Mouse (Mus musculus) forebrain, embryonic 16.5 days (tissue): ENCODE measurements at regions not wholly inside any gene's neighbourhood (a gene's known extent, or its start where the extent isn't known, plus 50 kb on each side); places are given as distances from the start of the nearest gene placed in this dataset.

Experiments
- ATAC-seq: fragments of 200-750 bp; cut with Nextera tagmentation; 2 replicates; pipeline ENCODE4 v1.8.0; 2017; ENCODE audit warnings: mild to moderate bottlenecking, moderate library complexity
- H3K27ac ChIP-seq: fragments of 300-500 bp; sonication (generic); 2 replicates; pipeline ENCODE4 v1.5.1; 2014; ENCODE audit warnings: low read length, control low read depth
- H3K27me3 ChIP-seq: fragments of 300-500 bp; sonication (generic); replicated peaks from 2 replicates; pipeline ENCODE4 v1.6.1; 2014; ENCODE audit warnings: low read length; ENCODE audit not compliant: control insufficient read depth, insufficient read depth
- H3K36me3 ChIP-seq: fragments of 300-500 bp; sonication (generic); 2 replicates; pipeline ENCODE4 v1.6.1; 2014; ENCODE audit not compliant: control insufficient read depth, insufficient read depth
- H3K4me1 ChIP-seq: fragments of 300-500 bp; sonication (generic); replicated peaks from 2 replicates; pipeline ENCODE4 v1.6.1; 2014; ENCODE audit warnings: low read length; ENCODE audit not compliant: control insufficient read depth, insufficient read depth
- H3K4me2 ChIP-seq: fragments of 300-500 bp; sonication (generic); 2 replicates; pipeline ENCODE4 v1.6.1; 2014; ENCODE audit warnings: mild to moderate bottlenecking, low read length, control low read depth
- H3K4me3 ChIP-seq: fragments of 300-500 bp; sonication (generic); replicated peaks from 2 replicates; pipeline ENCODE4 v1.5.1; 2014; ENCODE audit warnings: mild to moderate bottlenecking, low read length, control low read depth
- H3K9ac ChIP-seq: fragments of 300-500 bp; sonication (generic); replicated peaks from 2 replicates; pipeline ENCODE4 v1.6.1; 2014; ENCODE audit warnings: low read depth, low read length, control low read depth
- H3K9me3 ChIP-seq: fragments of 300-500 bp; sonication (generic); 2 replicates; pipeline ENCODE4 v1.6.1; 2016; ENCODE audit warnings: low read length; ENCODE audit not compliant: control insufficient read depth
- WGBS: fragments of 180-500 bp; shearing (Covaris S2); extraction: QIAGEN DNeasy Blood & Tissue Kit; methylation state at CpG from one replicate; pipeline ENCODE4 v1.1.7; 2014; 5-methylcytosine and 5-hydroxymethylcytosine counted together

DNA sequence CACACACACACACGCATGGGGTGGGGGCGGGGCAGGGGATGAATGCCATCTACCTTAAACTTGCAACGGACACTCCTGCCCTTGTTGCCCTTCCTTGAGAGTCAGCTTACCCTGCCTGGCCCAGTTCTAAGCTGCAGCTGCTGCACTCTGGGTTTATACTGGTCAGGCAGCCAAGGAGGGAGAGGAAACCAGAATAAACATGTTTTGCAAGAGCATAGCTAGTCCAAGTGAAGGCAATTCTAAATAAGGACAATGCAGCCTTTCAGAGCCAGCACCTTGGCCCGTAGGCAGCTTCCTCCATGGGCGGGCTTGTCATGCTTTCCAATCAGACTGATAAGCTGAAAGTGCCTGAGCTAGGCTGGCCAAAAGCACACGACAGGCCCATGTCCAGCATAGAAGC is 73.7 kb upstream of the Fggy start:
- 73% methylated on average over 6 of the region's 6 CpGs for WGBS
- H3K27ac ChIP-seq: no peak overlapping the region
- H3K4me3 ChIP-seq: no peak overlapping the region
- H3K36me3 ChIP-seq: no peaks in the 10 kb centered on the region
- no peak overlapping the region for H3K9ac ChIP-seq
- no peaks in the 10 kb centered on the region for H3K4me1 ChIP-seq
- H3K9me3 ChIP-seq: no peaks in the 10 kb centered on the region
- no peak overlapping the region for H3K4me2 ChIP-seq
- no peak for ATAC-seq
- no peaks in the 10 kb centered on the region for H3K27me3 ChIP-seq

DNA sequence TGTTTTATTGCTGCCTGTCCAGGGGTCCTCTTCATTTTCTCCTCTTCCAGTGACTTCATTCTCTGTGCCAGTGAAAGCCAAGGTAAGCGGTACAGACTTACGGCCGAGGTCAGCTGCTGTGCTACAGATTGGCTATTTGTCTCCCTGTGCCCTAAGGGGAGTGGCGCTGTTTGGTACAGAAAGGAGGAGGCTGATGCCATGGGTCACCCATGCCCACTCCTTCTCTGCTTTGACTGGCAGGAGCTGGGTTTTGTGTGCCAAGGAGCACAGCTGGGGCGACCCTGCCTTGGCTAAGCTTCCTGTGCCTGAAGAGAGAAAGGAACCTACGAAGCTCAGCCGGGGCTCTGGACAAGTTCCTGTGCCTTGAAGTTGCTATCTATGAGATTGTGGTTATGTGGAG is 70.0 kb upstream of the Fggy start:
- no peak for ATAC-seq

DNA sequence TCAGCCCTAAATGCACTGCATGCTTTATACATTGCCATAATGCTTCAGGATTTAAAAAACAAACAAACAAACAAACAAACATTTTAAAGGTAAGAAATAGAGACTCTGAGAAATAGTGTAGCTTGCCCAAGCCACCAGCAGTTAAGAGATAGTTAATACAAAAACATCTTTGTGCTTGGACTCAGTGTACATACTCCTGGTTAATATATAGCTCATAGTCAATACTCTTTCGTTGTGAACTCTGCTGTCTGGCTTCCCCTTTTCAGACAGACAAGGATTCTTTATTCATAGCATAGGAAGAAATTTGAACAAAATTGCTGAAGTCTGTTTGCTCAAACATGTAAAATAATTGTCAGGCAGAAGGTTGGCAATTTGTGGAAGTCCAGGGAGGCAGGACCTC is 69.3 kb upstream of the Fggy start:
- H3K27ac ChIP-seq: no peak overlapping the region
- no peaks in the 10 kb centered on the region for H3K27me3 ChIP-seq
- no peaks in the 10 kb centered on the region for H3K36me3 ChIP-seq
- H3K4me1 ChIP-seq: no peaks in the 10 kb centered on the region
- no peak overlapping the region for H3K4me2 ChIP-seq
- no peak overlapping the region for H3K9ac ChIP-seq
- no peaks in the 10 kb centered on the region for H3K9me3 ChIP-seq
- 92% methylated on average over 1 of the region's 1 CpGs for WGBS
- no peak for ATAC-seq
- no peak overlapping the region for H3K4me3 ChIP-seq

More for the DNA sequence above, 70.0 kb upstream of the Fggy start:
- WGBS: 84% methylated on average over 7 of the region's 7 CpGs
- Histone ChIP-seq H3K4me2 (no peak overlapping the region), H3K27me3 (no peaks in the 10 kb centered on the region), H3K36me3 (no peaks in the 10 kb centered on the region), H3K9me3 (no peaks in the 10 kb centered on the region), H3K4me3 (no peak overlapping the region), H3K9ac (no peak overlapping the region), H3K27ac (no peak overlapping the region), H3K4me1 (no peaks in the 10 kb centered on the region)

DNA sequence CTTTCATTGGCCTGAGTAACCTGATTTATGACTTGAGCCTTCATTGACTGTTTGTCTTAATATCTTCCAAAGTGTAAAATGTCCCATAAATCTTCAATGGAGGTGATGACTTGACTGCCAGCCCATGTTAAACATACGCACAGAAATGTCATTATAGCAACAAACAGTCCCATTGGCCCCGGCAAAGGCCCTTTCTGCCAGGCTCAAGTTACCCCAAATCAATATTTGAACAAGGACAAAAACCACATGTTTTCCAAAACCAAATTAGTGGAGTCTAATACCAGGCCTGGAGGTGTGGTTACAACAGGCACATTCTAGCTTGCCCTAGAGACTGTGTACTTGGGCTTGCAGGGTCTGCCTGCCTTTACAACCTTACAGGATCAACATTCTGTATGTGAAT is 68.2 kb upstream of the Fggy start:
- no peaks in the 10 kb centered on the region for H3K36me3 ChIP-seq
- no peaks in the 10 kb centered on the region for H3K27me3 ChIP-seq
- no peak overlapping the region for H3K4me3 ChIP-seq
- H3K9me3 ChIP-seq: no peaks in the 10 kb centered on the region
- H3K27ac ChIP-seq: no peak overlapping the region
- H3K4me2 ChIP-seq: no peak overlapping the region
- no peak overlapping the region for H3K9ac ChIP-seq
- no peak for ATAC-seq
- no peaks in the 10 kb centered on the region for H3K4me1 ChIP-seq
- 88% methylated on average over 2 of the region's 2 CpGs for WGBS

DNA sequence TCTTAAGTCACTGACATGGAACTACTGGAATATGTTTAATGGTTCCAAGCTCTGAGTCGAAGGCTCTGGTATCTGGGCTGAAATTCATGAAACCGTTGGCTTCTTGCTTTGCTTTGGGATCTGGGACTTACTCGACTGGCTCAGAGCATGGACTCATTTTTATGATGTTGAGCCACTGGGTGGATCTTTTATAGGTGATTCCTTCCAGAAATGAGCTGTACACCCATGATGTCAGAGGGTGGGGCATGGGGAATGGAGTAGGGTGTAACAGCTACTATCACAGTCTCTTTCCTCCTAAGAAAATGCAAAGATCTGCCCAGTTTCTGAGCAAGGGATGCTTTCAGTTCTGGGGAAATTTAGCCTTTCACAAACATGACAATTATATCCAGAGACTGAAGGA is 57.0 kb upstream of the Fggy start:
- Histone ChIP-seq H3K4me3 (no peak overlapping the region), H3K4me1 (no peaks in the 10 kb centered on the region), H3K27me3 (no peaks in the 10 kb centered on the region), H3K9me3 (no peaks in the 10 kb centered on the region), H3K36me3 (no peaks in the 10 kb centered on the region), H3K27ac (no peak overlapping the region), H3K4me2 (no peak overlapping the region), H3K9ac (no peak overlapping the region)
- 92% methylated on average over 3 of the region's 3 CpGs for WGBS
- no peak for ATAC-seq

DNA sequence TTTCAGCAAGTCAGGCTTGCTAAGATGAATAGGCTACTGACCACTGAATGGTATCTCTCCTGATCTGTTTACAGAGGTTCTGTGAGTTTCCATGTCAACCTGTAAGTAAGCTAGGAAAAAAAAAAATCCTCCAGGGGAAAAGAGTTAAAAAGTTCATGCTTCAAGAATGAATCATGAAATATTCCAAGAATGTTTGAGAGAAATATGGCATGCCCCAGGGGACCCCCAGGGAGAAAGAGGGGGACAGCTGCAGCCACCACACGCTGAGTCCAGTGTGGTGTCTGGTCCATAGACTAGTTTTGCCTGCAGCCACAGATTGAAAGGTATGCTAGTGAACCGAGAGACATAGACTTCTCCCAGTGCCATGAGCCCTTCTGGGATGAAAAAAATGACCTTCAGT is 56.1 kb upstream of the Fggy start:
- no peak overlapping the region for H3K9ac ChIP-seq
- H3K9me3 ChIP-seq: no peaks in the 10 kb centered on the region
- H3K36me3 ChIP-seq: no peaks in the 10 kb centered on the region
- no peaks in the 10 kb centered on the region for H3K4me1 ChIP-seq
- H3K4me2 ChIP-seq: no peak overlapping the region
- H3K27ac ChIP-seq: no peak overlapping the region
- H3K27me3 ChIP-seq: no peaks in the 10 kb centered on the region
- H3K4me3 ChIP-seq: no peak overlapping the region
- ATAC-seq: no peak
- 67% methylated on average over 2 of the region's 2 CpGs for WGBS

DNA sequence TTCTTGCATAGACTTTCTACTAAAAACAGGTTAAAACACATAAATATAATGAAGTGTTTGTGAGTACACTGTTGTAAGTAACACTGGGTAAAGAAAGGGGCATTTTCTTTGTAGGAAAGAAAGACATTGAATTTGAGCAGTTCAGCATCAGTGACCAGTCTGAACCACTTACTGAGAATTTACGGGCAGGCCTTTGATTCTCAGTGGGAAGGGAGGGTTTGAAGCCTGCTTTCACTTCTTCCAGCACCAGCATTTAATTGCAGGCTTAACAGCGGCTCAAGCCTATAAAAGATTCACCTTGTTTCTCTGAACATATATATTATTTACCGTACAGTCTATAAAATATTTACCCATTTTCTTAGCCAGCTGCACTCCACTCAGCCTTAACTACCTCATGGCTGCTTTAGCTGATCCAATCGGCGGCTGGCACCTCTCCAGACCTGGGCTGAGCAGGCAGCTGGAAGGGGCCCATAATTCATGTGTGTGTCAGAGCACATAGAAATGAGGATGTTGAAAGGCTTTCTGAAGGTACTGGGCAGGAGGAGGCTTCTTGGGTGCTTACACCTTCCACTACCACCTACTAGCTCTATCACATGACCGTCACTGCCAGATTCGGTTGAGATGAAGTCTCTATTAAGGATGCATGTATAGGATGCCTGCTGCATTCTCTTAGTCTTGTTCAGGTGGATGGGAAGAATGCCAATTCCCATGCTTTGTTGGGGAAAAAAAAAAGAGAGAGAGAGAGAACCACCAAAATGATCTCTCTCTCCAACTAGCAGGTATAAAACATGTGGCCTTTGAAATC is 50.0 kb upstream of the Fggy start:
- H3K4me2 ChIP-seq: no peak overlapping the region
- H3K4me3 ChIP-seq: no peak overlapping the region
- H3K27ac ChIP-seq: no peak overlapping the region
- H3K9me3 ChIP-seq: no peaks in the 10 kb centered on the region
- no peaks in the 10 kb centered on the region for H3K27me3 ChIP-seq
- H3K9ac ChIP-seq: no peak overlapping the region
- peak; percentile 69 for ATAC-seq
- peaks cover 5% of the 10 kb centered on the region; the same call in 1 of the 2 replicates for H3K4me1 ChIP-seq
- 36% methylated on average over 7 of the region's 7 CpGs for WGBS
- H3K36me3 ChIP-seq: no peaks in the 10 kb centered on the region
